Mouse (Mus musculus) 3T3-L1 (cell line): ENCODE data around the gene Cabp2.
"Not testable (repeated sequence)": the region's sequence is repeated elsewhere in the genome, so short reads cannot be mapped to it uniquely, and the experiment has no call there.

Experiments used
- DNase-seq: peaks from one replicate; pipeline ENCODE4 v3.0.0-alpha.2; 2015; ENCODE audit warnings: low read depth, low spot score

Gene Cabp2

GRCm38 (mm10) chr19:4055947-4056693 is 25.3 kb upstream of the Cabp2 start:
- DNase-seq: no peak

- no peak for DNase-seq
Observed at GRCm38 (mm10) chr19:4056727-4057126, 24.7 kb upstream of the Cabp2 start.

- DNase-seq: no peak
Observed at GRCm38 (mm10) chr19:4057389-4057788, 24.0 kb upstream of the Cabp2 start.

GRCm38 (mm10) chr19:4057962-4058361 is 23.4 kb upstream of the Cabp2 start:
- no peak for DNase-seq

- no peak for DNase-seq
Observed at GRCm38 (mm10) chr19:4058581-4058980, 22.8 kb upstream of the Cabp2 start.

- no peak for DNase-seq
Observed at GRCm38 (mm10) chr19:4059069-4059740, 22.2 kb upstream of the Cabp2 start, which contains the start of gene Gstp3. Gene Gstp3, minus strand, starts transcription at chr19:4059569.

GRCm38 (mm10) chr19:4060044-4060898 is 21.1 kb upstream of the Cabp2 start:
- DNase-seq: not testable (repeated sequence)

- DNase-seq: no peak
Observed at GRCm38 (mm10) chr19:4060899-4061465, 20.4 kb upstream of the Cabp2 start.

- DNase-seq: not testable (repeated sequence)
Observed at GRCm38 (mm10) chr19:4063357-4063756, 18.0 kb upstream of the Cabp2 start.

GRCm38 (mm10) chr19:4064501-4064900 is 16.9 kb upstream of the Cabp2 start:
- DNase-seq: not testable (repeated sequence)

- DNase-seq: no peak
Observed at GRCm38 (mm10) chr19:4066280-4066679, 15.1 kb upstream of the Cabp2 start.

- DNase-seq: no peak
Observed at GRCm38 (mm10) chr19:4066877-4067276, 14.5 kb upstream of the Cabp2 start.

- not testable (repeated sequence) for DNase-seq
Observed at GRCm38 (mm10) chr19:4068242-4068641, 13.1 kb upstream of the Cabp2 start.

GRCm38 (mm10) chr19:4068717-4069410 is 12.5 kb upstream of the Cabp2 start:
- DNase-seq: no peak

GRCm38 (mm10) chr19:4070311-4070710 is 11.1 kb upstream of the Cabp2 start:
- no peak for DNase-seq

GRCm38 (mm10) chr19:4070756-4071155 is 10.6 kb upstream of the Cabp2 start:
- DNase-seq: no peak

GRCm38 (mm10) chr19:4071406-4071805 is 10.0 kb upstream of the Cabp2 start:
- no peak for DNase-seq

- no peak for DNase-seq
Observed at GRCm38 (mm10) chr19:4072706-4073424, 8.5 kb upstream of the Cabp2 start.

- DNase-seq: no peak
Observed at GRCm38 (mm10) chr19:4075531-4075930, 5.8 kb upstream of the Cabp2 start.

GRCm38 (mm10) chr19:4079594-4079993 is 1.8 kb upstream of the Cabp2 start:
- no peak for DNase-seq
